Mouse (Mus musculus): ENCODE results near the gene Parp1.

DNA sequence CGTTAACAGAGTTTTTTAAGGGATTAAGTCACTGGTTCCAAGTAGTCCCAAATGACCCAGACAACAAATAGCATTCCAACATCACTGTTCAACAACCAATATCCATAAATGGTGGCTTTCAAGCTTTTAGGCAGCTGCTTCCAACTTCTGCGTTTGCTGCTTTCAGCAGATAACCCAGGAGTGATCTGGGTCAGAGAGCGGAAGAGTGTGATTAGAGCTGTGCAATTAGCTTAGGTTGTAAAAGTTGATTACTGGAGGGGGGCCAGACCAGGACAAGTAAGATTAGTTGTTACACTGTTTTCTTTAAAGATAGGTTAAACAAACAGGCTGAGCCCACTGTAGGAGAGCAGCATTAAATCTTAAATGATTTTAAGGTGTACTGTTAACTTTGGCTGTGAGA is 7.5 kb upstream of the Parp1 start:
- TF ChIP-seq CTCF (IDR thresholded peaks at IDR 0.05; ENCODE audit: low read depth, low read length) (no peak), TAL1 (conservative IDR thresholded peaks at IDR 0.05; ENCODE audit: low read depth, low read length) (no peak)
